Mouse (Mus musculus) splenic B cell, adult 2 months (primary cell): ENCODE measurements around the gene Blcap.

Experiments used
- DNase-seq: peaks from one replicate; pipeline ENCODE4 v3.0.0-alpha.2; 2011; ENCODE audit warnings: low read depth, low spot score
- H3K27me3 ChIP-seq: 2 replicates; pipeline ENCODE4 v1.6.1; 2012; ENCODE audit warnings: mild to moderate bottlenecking, low read length, moderate library complexity, mixed read lengths; ENCODE audit not compliant: control insufficient read depth, poor library complexity, insufficient read depth, severe bottlenecking
- H3K36me3 ChIP-seq: 2 replicates; pipeline ENCODE4 v1.6.1; 2012; ENCODE audit warnings: mild to moderate bottlenecking, low read length, moderate library complexity, mixed read lengths; ENCODE audit not compliant: control insufficient read depth, poor library complexity, insufficient read depth, severe bottlenecking

The Blcap gene

DNA sequence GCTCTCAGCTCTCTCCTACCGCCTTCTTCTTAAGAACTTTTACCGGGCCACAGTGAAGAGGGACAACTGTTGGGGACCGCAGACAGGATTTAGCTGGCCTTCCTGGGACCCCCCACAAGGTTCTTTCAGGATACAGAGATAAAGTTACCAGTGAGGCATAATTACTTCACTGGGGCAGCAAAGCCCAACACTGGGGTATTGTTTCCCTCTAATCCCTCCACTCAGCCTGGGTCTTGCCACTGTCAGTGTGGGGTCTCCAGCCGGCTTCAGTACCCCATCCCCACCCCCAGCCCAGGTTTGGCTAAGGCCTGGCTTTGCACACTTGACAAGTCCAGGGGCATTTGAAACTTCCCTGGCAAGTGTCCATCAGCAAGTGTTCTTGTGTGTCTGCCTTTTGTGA, 56.7 kb downstream of the Blcap start:
- Histone ChIP-seq H3K36me3 (no peaks in the 10 kb centered on the region), H3K27me3 (no peaks in the 10 kb centered on the region)
- DNase-seq = no peak

DNA sequence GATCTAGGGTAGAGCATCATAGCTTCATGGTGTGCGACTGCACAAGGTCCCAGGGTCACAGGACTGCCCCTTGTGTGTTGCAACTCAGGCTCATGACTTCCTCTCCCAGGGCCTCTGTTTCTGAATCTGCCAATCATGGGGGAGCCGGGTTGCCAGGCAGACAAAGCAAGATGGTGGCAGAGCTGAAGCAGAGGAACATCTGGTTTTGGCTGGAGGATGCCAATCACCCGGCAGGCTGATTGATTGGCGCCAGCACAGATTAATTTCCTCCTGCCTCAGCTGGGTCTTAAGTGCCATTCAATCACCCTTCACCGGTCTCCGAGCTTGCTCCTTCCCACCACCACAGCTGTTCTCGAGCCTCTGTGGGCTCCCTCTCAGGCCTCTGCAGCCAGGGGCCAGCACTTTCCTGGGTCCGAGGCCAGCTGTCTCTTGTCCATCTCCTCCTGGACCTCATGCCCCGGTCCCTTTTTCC, 57.3 kb downstream of the Blcap start:
- Histone ChIP-seq H3K27me3 (no peaks in the 10 kb centered on the region), H3K36me3 (no peaks in the 10 kb centered on the region)
- DNase-seq = no peak

DNA sequence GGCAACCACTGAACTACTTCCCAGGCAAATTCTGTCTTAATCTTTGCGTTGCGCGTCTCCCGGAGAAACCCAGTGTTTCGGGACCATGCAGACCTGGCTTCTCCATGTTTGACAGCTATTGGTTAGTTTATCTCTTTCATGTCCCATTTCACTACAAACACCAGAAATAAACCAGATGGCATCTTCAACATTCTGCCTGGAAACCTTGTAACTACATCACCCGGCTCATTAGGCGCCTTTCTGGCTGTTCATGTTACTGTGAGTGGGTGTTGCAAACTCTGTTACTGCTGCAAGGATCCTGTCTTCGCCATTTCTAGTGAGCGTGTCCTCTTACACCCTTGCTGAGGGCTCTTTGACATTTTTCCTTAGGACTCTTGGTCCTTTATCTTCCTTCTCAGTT, 58.2 kb downstream of the Blcap start:
- DNase-seq = no peak
- Histone ChIP-seq H3K27me3 (no peaks in the 10 kb centered on the region), H3K36me3 (no peaks in the 10 kb centered on the region)

DNA sequence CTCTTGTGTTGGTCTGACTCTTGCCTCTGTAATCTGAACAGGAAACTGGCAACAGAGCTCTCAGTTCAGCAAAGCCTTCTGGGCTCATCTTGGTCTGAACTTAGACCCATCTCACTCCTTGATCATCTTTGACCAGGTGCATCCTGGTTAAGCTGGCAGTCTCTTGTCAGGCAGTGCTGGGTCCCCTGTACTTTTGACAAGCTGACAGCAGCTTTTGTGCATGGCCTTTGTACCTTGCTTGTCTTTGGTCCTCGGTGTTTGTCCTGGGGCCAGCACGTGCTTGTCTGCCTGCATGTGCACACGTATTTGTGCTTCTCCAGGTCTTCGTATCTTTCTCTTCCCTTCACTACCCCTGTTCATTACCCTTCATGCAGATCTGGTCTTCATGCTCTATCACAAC, 61.0 kb downstream of the Blcap start:
- no peak for DNase-seq
- no peaks in the 10 kb centered on the region for H3K27me3 ChIP-seq
- no peaks in the 10 kb centered on the region for H3K36me3 ChIP-seq

DNA sequence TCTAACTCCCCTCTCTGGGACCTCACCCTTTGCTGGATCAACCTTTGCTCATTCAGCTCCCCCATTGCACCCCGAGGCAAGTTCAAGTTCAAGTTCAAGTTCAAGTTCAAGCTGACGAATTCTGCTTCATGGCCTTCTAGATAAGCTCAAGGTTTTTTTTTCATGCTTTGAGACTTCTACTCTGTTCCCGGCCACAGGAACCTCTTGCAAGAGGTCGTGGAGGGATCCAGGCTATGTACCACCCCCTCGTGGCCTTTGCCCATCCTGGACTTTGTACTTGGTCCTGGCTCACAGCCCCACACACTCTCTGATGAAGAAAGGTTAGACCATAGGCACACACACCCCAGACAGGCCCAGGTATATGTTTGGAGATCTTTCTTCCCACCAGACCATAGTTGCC, 61.9 kb downstream of the Blcap start:
- Histone ChIP-seq H3K27me3 (no peaks in the 10 kb centered on the region), H3K36me3 (no peaks in the 10 kb centered on the region)
- no peak for DNase-seq

DNA sequence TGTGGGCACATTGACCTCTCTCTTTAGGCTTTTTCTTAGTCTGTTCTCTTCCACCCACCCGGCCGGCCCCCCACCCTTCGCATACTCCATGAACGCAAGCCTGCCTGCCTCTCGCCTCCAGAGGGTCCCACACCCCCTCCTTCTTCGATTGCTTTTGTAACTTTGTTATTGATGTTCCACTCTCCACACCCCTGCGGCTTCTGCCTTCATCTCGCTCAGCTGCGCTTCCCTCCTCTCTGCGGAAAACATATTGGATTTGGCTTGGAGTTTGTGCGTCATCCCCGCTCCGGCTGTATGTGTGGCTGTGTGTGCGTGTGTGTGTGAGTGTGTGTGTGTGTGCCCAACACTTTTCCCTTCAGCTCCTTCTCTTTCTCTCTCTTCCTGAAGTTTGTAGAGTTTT, 64.3 kb downstream of the Blcap start:
- DNase-seq = no peak
- Histone ChIP-seq H3K27me3 (no peaks in the 10 kb centered on the region), H3K36me3 (no peaks in the 10 kb centered on the region)
